Mouse (Mus musculus) G1E (cell line): ENCODE data around the gene Eri2. TPM values are rescaled to one million over a fixed set of nuclear protein-coding genes. Genes with fewer than 3 reads are reported as not detected.

Source experiments
- ATAC-seq: 2 replicates; pipeline ENCODE4 v1.8.0; 2016; ENCODE audit warnings: mild to moderate bottlenecking; ENCODE audit not compliant: insufficient number of reproducible peaks, poor library complexity, low FRiP score, severe bottlenecking; ENCODE audit errors: extremely low read depth
- DNase-seq: peaks from one replicate; pipeline ENCODE4 v3.0.0; 2012; ENCODE audit warnings: low spot score
- H3K27me3 ChIP-seq: 2 replicates; pipeline ENCODE4 v1.6.1; 2012; ENCODE audit warnings: mild to moderate bottlenecking, low read length, inconsistent platforms; ENCODE audit not compliant: insufficient read depth
- H3K36me3 ChIP-seq: replicated peaks from 2 replicates; pipeline ENCODE3; 2012; ENCODE audit warnings: mild to moderate bottlenecking, inconsistent platforms
- H3K4me1 ChIP-seq: 2 replicates; pipeline ENCODE4 v1.6.1; 2012; ENCODE audit warnings: low read depth, low read length, inconsistent platforms, mixed read lengths; ENCODE audit not compliant: insufficient read depth
- H3K4me3 ChIP-seq: 2 replicates; pipeline ENCODE4 v1.5.1; 2012; ENCODE audit warnings: low read depth, mild to moderate bottlenecking, inconsistent platforms, low read length, moderate library complexity, mixed read lengths
- H3K9me3 ChIP-seq: replicated peaks from 2 replicates; pipeline ENCODE4 v1.6.1; 2012; ENCODE audit warnings: inconsistent platforms
- CTCF ChIP-seq: IDR thresholded peaks from 2 replicates; pipeline ENCODE4 v1.5.1; 2012; ENCODE audit warnings: low read depth, low read length, inconsistent platforms, mixed read lengths
- GATA1 ChIP-seq: IDR thresholded peaks from 2 replicates; pipeline ENCODE4 v1.6.1; 2012; ENCODE audit warnings: borderline replicate concordance, low read length, inconsistent platforms, mixed read lengths
- GATA2 ChIP-seq: IDR thresholded peaks from 2 replicates; pipeline ENCODE4 v1.6.1; 2012; ENCODE audit warnings: low read depth, low read length, inconsistent platforms, borderline replicate concordance
- POLR2AphosphoS5 ChIP-seq: IDR thresholded peaks from 2 replicates; pipeline ENCODE4 v1.6.1; 2012; ENCODE audit warnings: low read depth, low read length, inconsistent platforms; ENCODE audit not compliant: insufficient replicate concordance
- TAL1 ChIP-seq: conservative IDR thresholded peaks from 2 replicates; pipeline ENCODE4 v1.6.1; 2012; ENCODE audit warnings: low read depth, low read length, inconsistent platforms, mixed read lengths
- polyA plus RNA-seq: library from polyadenylated mRNA; stranded (reverse); fragments of >175 nt; gene quantifications from 2 replicates; pipeline ENCODE4 v1.2.3, GENCODE M21; 2012
- total RNA-seq, 2 experiments: library from RNA; stranded (forward) in 1 of 2; stranded (reverse) in 1 of 2; fragments of 200-1000 nt in 1 of 2; fragments of >200 nt in 1 of 2; fragmentation: Nextera tagmentation in 1 of 2; gene quantifications; 2 replicates each; pipeline ENCODE4 v1.2.3; 2014 to 2017

The Eri2 gene
- total and polyA plus RNA-seq, 3 experiments: 1.7 to 65.5 (median 37.4) TPM

- H3K27me3 ChIP-seq: no peaks in the 10 kb centered on the region
- H3K4me1 ChIP-seq: peaks cover 19% of the 10 kb centered on the region
- H3K36me3 ChIP-seq: peaks cover 31% of the 10 kb centered on the region
- peak overlapping the region; percentile 100 for H3K4me3 ChIP-seq
- DNase-seq (no peak), ATAC-seq (0 out of 2 replicates have a peak, but pooled peaks have one; percentile 2)
- TF ChIP-seq CTCF (no peak), TAL1 (no peak), GATA1 (no peak), GATA2 (no peak), POLR2AphosphoS5 (no peak)
- no peaks in the 10 kb centered on the region for H3K9me3 ChIP-seq
Measured at GRCm38 (mm10) chr7:119720947-119721310, 72.9 kb downstream of the Eri2 start.

GRCm38 (mm10) chr7:119720253-119720946 is 73.5 kb downstream of the Eri2 start, which contains the start of gene Thumpd1:
Gene Thumpd1 (minus strand): TSS chr7:119720798.
- Histone ChIP-seq H3K4me1 (peaks cover 19% of the 10 kb centered on the region), H3K27me3 (no peaks in the 10 kb centered on the region), H3K4me3 (peak within 1 kb of the TSS; percentile 100), H3K9me3 (no peaks in the 10 kb centered on the region), H3K36me3 (peaks cover 37% of the 10 kb centered on the region)
- ATAC-seq (peak; percentile 77), DNase-seq (peak; percentile 38)
- no peak for TF ChIP-seq POLR2AphosphoS5
- TF ChIP-seq GATA2: no peak
- no peak for TF ChIP-seq CTCF
- no peak for TF ChIP-seq GATA1
- TF ChIP-seq TAL1: no peak

Other genes with a start within 250 kb of the Eri2 start
- gene Acsm2, start 239.7 kb downstream of the Eri2 start, total RNA-seq (2014; fragmentation: Nextera tagmentation): not detected in 2 replicates
- 0.05 and 0.12 TPM in 2 replicates for gene Acsm2, start 239.7 kb downstream of the Eri2 start, total RNA-seq (2017)
- not detected in 2 replicates for gene Acsm2, start 239.7 kb downstream of the Eri2 start, polyA plus RNA-seq
- gene Acsm1, start 187.0 kb downstream of the Eri2 start, total RNA-seq (2014; fragmentation: Nextera tagmentation): not detected in 2 replicates
- gene Acsm1, start 187.0 kb downstream of the Eri2 start, total RNA-seq (2017): not detected in 2 replicates
- gene Acsm1, start 187.0 kb downstream of the Eri2 start, polyA plus RNA-seq: not detected in 2 replicates
- gene Acsm4, start 104.0 kb downstream of the Eri2 start, total RNA-seq (2014; fragmentation: Nextera tagmentation): not detected in 2 replicates
- not detected in 2 replicates for gene Acsm4, start 104.0 kb downstream of the Eri2 start, total RNA-seq (2017)
- gene Acsm4, start 104.0 kb downstream of the Eri2 start, polyA plus RNA-seq: not detected in 2 replicates
- gene Thumpd1, start 73.3 kb downstream of the Eri2 start, total RNA-seq (2014; fragmentation: Nextera tagmentation): 41.4 and 53.9 TPM in 2 replicates
- gene Thumpd1, start 73.3 kb downstream of the Eri2 start, total RNA-seq (2017): 102 and 115 TPM in 2 replicates
- 64.8 and 72.8 TPM in 2 replicates for gene Thumpd1, start 73.3 kb downstream of the Eri2 start, polyA plus RNA-seq
- not detected in 2 replicates for gene Acsm3, start 33.1 kb downstream of the Eri2 start, total RNA-seq (2014; fragmentation: Nextera tagmentation)
- 0.23 and 0.49 TPM in 2 replicates for gene Acsm3, start 33.1 kb downstream of the Eri2 start, total RNA-seq (2017)
- not detected in 2 replicates for gene Acsm3, start 33.1 kb downstream of the Eri2 start, polyA plus RNA-seq
- gene Rexo5, start 52 bp downstream of the Eri2 start, total RNA-seq (2014; fragmentation: Nextera tagmentation): 64.3 and 76.8 TPM in 2 replicates
- 42.8 and 58.4 TPM in 2 replicates for gene Rexo5, start 52 bp downstream of the Eri2 start, total RNA-seq (2017)
- gene Rexo5, start 52 bp downstream of the Eri2 start, polyA plus RNA-seq: 2.5 and 3.5 TPM in 2 replicates
- 2.4 and 2.5 TPM in 2 replicates for gene Lyrm1, start 101.8 kb upstream of the Eri2 start, total RNA-seq (2014; fragmentation: Nextera tagmentation)
- 5.7 and 6.0 TPM in 2 replicates for gene Lyrm1, start 101.8 kb upstream of the Eri2 start, total RNA-seq (2017)
- gene Lyrm1, start 101.8 kb upstream of the Eri2 start, polyA plus RNA-seq: 0.91 and 1.2 TPM in 2 replicates
- 8.9 and 9.4 TPM in 2 replicates for gene Dcun1d3, start 102.2 kb upstream of the Eri2 start, total RNA-seq (2014; fragmentation: Nextera tagmentation)
- 10.2 and 10.8 TPM in 2 replicates for gene Dcun1d3, start 102.2 kb upstream of the Eri2 start, total RNA-seq (2017)
- gene Dcun1d3, start 102.2 kb upstream of the Eri2 start, polyA plus RNA-seq: 4.4 and 8.9 TPM in 2 replicates